Mouse (Mus musculus) limb, embryonic 10.5 days (tissue): ENCODE measurements around the gene Tor1a. TPM values are rescaled to one million over a fixed set of nuclear protein-coding genes. Genes with fewer than 3 reads are reported as not detected.
"Not testable (repeated sequence)": the region's sequence is repeated elsewhere in the genome, so short reads cannot be mapped to it uniquely, and the experiment has no call there.

Source experiments
- DNase-seq: peaks from one replicate; pipeline ENCODE4 v3.0.0-alpha.2; 2017; ENCODE audit warnings: low spot score
- H3K27ac ChIP-seq: fragments of 300-500 bp; sonication (generic); 2 replicates; pipeline ENCODE4 v1.5.1; 2016; ENCODE audit warnings: mild to moderate bottlenecking
- H3K27me3 ChIP-seq: fragments of 300-500 bp; sonication (generic); 2 replicates; pipeline ENCODE4 v1.6.1; 2016; ENCODE audit warnings: low read depth, mild to moderate bottlenecking; ENCODE audit not compliant: poor library complexity, severe bottlenecking
- H3K36me3 ChIP-seq: fragments of 300-500 bp; sonication (generic); 2 replicates; pipeline ENCODE4 v1.6.1; 2016; ENCODE audit warnings: mild to moderate bottlenecking, moderate library complexity
- H3K4me1 ChIP-seq: fragments of 300-500 bp; sonication (generic); 2 replicates; pipeline ENCODE4 v1.6.1; 2016
- H3K4me3 ChIP-seq: fragments of 300-500 bp; sonication (generic); 2 replicates; pipeline ENCODE4 v1.5.1; 2016; ENCODE audit warnings: mild to moderate bottlenecking, moderate library complexity
- H3K9me3 ChIP-seq: fragments of 300-500 bp; sonication (generic); replicated peaks from 2 replicates; pipeline ENCODE4 v1.6.1; 2016; ENCODE audit warnings: mild to moderate bottlenecking
- WGBS: fragments of 180-500 bp; shearing (Covaris S2); methylation state at CpG from one replicate; pipeline ENCODE4 v1.1.7; 2016; 5-methylcytosine and 5-hydroxymethylcytosine counted together
- polyA plus RNA-seq: library from polyadenylated mRNA; unstranded; fragments of >200 nt; fragmentation: Nextera tagmentation; extraction: Ambion mirVana; gene quantifications from 2 replicates; pipeline ENCODE4 v1.2.1, GENCODE M21; 2016

Gene Tor1a
- polyA plus RNA-seq, 1 experiment from 2014 or later, result 77.7 TPM

- Histone ChIP-seq H3K36me3 (peaks cover 21% of the 10 kb centered on the region), H3K4me1 (peaks cover 32% of the 10 kb centered on the region), H3K4me3 (peak overlapping the region; percentile 88), H3K27me3 (no peaks in the 10 kb centered on the region), H3K9me3 (no peaks in the 10 kb centered on the region), H3K27ac (no peak overlapping the region)
- DNase-seq, result no peak
- 56% methylated on average over 7 of the region's 7 CpGs for WGBS
Measured at GRCm38 (mm10) chr2:30983024-30983423, 15.3 kb upstream of the Tor1a start.

- H3K27me3 ChIP-seq, result no peaks in the 10 kb centered on the region
- peaks cover 32% of the 10 kb centered on the region for H3K4me1 ChIP-seq
- H3K36me3 ChIP-seq, result peaks cover 32% of the 10 kb centered on the region
- H3K27ac ChIP-seq, result peak within 1 kb of the TSS; percentile 77
- H3K9me3 ChIP-seq, result no peaks in the 10 kb centered on the region
- WGBS, result under 1% methylated on average over 66 of the region's 66 CpGs
- DNase-seq, result peak; percentile 98
- H3K4me3 ChIP-seq, result peak within 1 kb of the TSS; percentile 88
Measured at GRCm38 (mm10) chr2:30981790-30982513, 14.2 kb upstream of the Tor1a start, which contains the start of the genes BC005624 and Usp20. Gene BC005624, minus strand, starts transcription at chr2:30982201. Gene Usp20, plus strand, starts transcription at chr2:30982279.

DNA sequence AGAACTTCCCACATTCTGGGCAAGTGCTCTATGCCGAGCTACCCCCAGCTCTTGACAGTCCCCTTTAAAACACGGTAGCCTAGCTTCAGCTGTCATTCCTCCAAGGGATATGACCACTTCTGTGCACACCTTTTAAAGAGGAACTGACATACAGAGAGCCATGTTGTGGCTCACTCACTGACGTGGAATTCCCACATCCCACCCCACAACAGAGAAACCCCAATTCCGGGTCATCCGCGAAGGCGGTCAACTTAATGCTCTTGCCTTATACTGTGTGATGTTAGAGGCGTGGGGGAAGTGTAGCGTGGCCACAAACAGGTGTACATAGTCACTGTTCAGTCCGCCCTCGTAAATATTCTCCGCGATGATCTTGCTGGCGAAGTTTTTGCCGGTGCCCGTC lies 907 bp downstream of the Tor1a start:
- Histone ChIP-seq H3K9me3 (no peaks in the 10 kb centered on the region), H3K36me3 (peaks cover 65% of the 10 kb centered on the region), H3K27me3 (no peaks in the 10 kb centered on the region), H3K27ac (peak overlapping the region; percentile 87), H3K4me1 (peaks cover 27% of the 10 kb centered on the region), H3K4me3 (peak overlapping the region; percentile 80)
- no peak for DNase-seq
- 29% methylated on average over 16 of the region's 16 CpGs for WGBS

DNA sequence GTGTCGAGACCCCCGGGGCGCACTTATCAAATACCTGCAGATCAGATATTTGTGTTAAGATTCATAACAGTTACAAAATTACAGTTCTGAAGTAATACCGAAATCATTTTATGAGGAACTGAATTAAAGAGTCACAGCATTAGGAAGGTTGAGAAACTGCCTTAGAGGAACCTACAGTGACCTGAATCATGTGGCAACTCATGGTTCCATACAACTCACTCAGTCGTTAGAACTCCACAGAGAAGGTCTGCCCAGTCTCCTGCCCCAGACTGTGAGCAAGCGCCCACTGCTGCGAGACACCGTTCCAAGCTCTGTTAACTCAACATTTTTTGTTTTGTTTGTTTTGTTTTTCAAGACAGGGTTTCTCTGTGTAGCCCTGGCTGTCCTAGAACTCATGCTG lies 2.1 kb downstream of the Tor1a start:
- H3K9me3 ChIP-seq, result no peaks in the 10 kb centered on the region
- no peak for DNase-seq
- H3K27me3 ChIP-seq, result no peaks in the 10 kb centered on the region
- no peak overlapping the region for H3K4me3 ChIP-seq
- H3K36me3 ChIP-seq, result peaks cover 69% of the 10 kb centered on the region
- H3K27ac ChIP-seq, result no peak overlapping the region
- H3K4me1 ChIP-seq, result peaks cover 27% of the 10 kb centered on the region
- whole genome bisulfite sequencing, result 93% methylated on average over 8 of the region's 8 CpGs

DNA sequence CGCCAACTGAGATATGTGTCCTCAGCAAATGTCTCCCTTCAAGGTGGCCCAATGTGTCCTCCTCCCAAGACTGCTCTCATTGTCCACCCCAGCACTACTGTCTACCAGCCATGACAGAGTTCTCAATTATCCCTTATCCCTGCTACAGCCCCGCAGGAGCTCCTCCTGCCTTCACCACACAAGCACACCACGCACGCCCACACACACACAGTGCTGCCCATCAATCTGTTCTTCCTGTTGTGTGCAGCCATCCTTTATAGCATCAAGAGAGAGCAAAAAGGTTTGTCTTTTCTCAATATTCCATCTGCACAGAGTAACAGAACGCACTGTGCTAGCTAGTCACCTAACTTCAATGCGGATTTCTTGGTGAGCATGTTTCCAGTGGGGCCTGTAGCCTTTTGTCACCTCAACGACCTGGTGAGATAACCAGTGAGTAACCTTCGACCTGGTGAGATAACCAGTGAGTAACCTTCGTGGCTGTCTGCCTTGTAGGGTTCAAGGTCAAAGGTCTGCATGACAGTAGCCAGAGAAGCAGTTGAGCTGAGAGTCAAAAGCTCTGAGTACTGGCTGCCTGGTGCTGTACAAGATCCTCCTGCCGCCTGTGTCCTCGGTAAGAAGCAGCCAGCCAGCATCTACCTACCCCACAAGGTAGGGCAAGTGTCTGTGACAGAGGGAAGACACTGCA lies 5.0 kb downstream of the Tor1a start:
- H3K36me3 ChIP-seq, result peaks cover 87% of the 10 kb centered on the region
- no peak overlapping the region for H3K27ac ChIP-seq
- no peak overlapping the region for H3K4me3 ChIP-seq
- WGBS, result 91% methylated on average over 11 of the region's 11 CpGs
- H3K27me3 ChIP-seq, result no peaks in the 10 kb centered on the region
- DNase-seq, result no peak
- peaks cover 27% of the 10 kb centered on the region for H3K4me1 ChIP-seq
- no peaks in the 10 kb centered on the region for H3K9me3 ChIP-seq

GRCm38 (mm10) chr2:30959856-30960255 lies 7.9 kb downstream of the Tor1a start:
- DNase-seq, result no peak
- Histone ChIP-seq H3K36me3 (peaks cover 100% of the 10 kb centered on the region), H3K27ac (no peak overlapping the region), H3K4me1 (peaks cover 15% of the 10 kb centered on the region), H3K4me3 (no peak overlapping the region), H3K9me3 (no peaks in the 10 kb centered on the region), H3K27me3 (no peaks in the 10 kb centered on the region)
- 60% methylated on average over 5 of the region's 5 CpGs for WGBS

GRCm38 (mm10) chr2:30958726-30959125 lies 9.0 kb downstream of the Tor1a start:
- no peaks in the 10 kb centered on the region for H3K9me3 ChIP-seq
- H3K4me1 ChIP-seq, result peaks cover 21% of the 10 kb centered on the region
- H3K4me3 ChIP-seq, result no peak overlapping the region
- no peak overlapping the region for H3K27ac ChIP-seq
- H3K27me3 ChIP-seq, result no peaks in the 10 kb centered on the region
- WGBS, result 92% methylated on average over 14 of the region's 14 CpGs
- H3K36me3 ChIP-seq, result peaks cover 97% of the 10 kb centered on the region
- DNase-seq, result no peak

- Histone ChIP-seq H3K27ac (no peak overlapping the region), H3K36me3 (peaks cover 85% of the 10 kb centered on the region), H3K27me3 (no peaks in the 10 kb centered on the region), H3K4me3 (no peak overlapping the region), H3K4me1 (peaks cover 29% of the 10 kb centered on the region), H3K9me3 (no peaks in the 10 kb centered on the region)
- WGBS, result 89% methylated on average over 4 of the region's 4 CpGs
- no peak for DNase-seq
Measured at GRCm38 (mm10) chr2:30957511-30957910, 10.2 kb downstream of the Tor1a start.

DNA sequence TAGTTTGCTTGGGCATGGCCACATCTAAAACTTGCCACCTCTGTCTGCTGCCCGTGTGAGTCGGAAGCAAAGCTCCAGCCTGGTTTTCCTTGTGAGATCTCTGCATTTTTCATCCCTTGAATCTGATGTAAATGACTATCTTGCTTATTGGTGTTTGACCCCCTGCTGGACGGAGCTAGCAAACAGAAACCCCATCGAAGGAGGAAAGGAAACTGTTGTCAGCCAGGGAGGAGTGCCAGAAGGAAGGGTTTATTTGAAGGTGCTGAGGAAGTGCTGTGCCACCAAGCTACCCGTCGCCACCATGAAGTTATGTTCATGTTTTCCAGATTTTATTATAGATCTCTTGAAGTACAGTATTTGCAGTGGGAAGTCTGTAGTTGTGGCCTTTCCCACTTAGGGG lies 12.9 kb downstream of the Tor1a start:
- peak overlapping the region; percentile 93 for H3K4me3 ChIP-seq
- DNase-seq, result no peak
- H3K27me3 ChIP-seq, result no peaks in the 10 kb centered on the region
- peaks cover 58% of the 10 kb centered on the region for H3K36me3 ChIP-seq
- H3K4me1 ChIP-seq, result peaks cover 31% of the 10 kb centered on the region
- H3K27ac ChIP-seq, result no peak overlapping the region
- 71% methylated on average over 6 of the region's 6 CpGs for WGBS
- H3K9me3 ChIP-seq, result no peaks in the 10 kb centered on the region

- DNase-seq, result peak; percentile 92
- under 1% methylated on average over 60 of the region's 60 CpGs for WGBS
- Histone ChIP-seq H3K4me3 (peak within 1 kb of the TSS; percentile 93), H3K27me3 (no peaks in the 10 kb centered on the region), H3K4me1 (peaks cover 31% of the 10 kb centered on the region), H3K27ac (peak within 1 kb of the TSS; percentile 94), H3K9me3 (no peaks in the 10 kb centered on the region), H3K36me3 (peaks cover 40% of the 10 kb centered on the region)
Measured at GRCm38 (mm10) chr2:30952824-30953490, 14.8 kb downstream of the Tor1a start, which contains the start of gene Tor1b. Gene Tor1b, plus strand, starts transcription at chr2:30952959.

DNA sequence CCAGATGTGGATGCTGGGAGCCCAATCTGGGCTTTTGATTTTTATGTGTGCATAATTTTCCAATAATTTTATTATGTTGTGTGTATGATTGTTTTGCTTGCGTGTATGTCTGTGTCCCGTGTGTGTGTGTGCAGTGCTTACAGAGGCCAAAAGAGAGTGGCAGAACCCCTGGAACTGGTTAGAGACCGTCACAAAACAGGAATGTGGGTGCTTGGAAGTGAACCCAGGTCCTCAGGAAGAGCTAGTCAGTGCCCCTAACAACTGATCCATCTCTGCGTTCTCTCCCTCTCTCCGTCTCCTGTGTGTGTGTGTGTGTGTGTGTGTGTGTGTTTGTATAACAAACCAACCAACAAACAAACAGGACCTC lies 15.3 kb downstream of the Tor1a start:
- DNase-seq, result no peak
- peak overlapping the region; percentile 94 for H3K27ac ChIP-seq
- H3K4me3 ChIP-seq, result peak overlapping the region; percentile 93
- 26% methylated on average over 5 of the region's 5 CpGs for WGBS
- H3K27me3 ChIP-seq, result no peaks in the 10 kb centered on the region
- no peaks in the 10 kb centered on the region for H3K9me3 ChIP-seq
- H3K4me1 ChIP-seq, result peaks cover 31% of the 10 kb centered on the region
- H3K36me3 ChIP-seq, result peaks cover 35% of the 10 kb centered on the region

- Histone ChIP-seq H3K9me3 (no peaks in the 10 kb centered on the region), H3K27me3 (no peaks in the 10 kb centered on the region), H3K36me3 (no peaks in the 10 kb centered on the region), H3K4me1 (peaks cover 2% of the 10 kb centered on the region; the same call in 1 of the 2 replicates), H3K4me3 (peak overlapping the region; percentile 30), H3K27ac (no peak overlapping the region)
- peak; percentile 83 for DNase-seq
- 34% methylated on average over 16 of the region's 16 CpGs for whole genome bisulfite sequencing
Measured at GRCm38 (mm10) chr2:30942603-30943011, 25.1 kb downstream of the Tor1a start.

DNA sequence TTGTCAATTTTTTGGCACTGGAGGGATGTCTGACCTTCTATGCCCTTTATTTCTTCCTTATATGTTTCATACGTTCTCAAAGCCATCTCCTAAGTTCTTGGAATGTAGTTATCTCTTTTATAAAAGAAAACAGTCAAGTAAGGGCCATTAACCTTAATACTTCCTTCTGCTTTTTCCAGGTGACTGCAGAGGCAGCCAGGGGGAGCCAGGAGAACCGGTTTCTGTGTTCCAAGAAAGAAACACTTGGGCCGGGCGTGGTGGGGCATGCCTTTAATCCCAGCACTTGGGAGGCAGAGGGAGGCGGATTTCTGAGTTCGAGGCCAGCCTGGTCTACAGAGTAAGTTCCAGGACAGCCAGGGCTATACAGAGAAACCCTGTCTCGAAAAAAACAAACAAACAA lies 25.6 kb downstream of the Tor1a start:
- not testable (repeated sequence) for H3K4me1 ChIP-seq, H3K27me3 ChIP-seq, H3K27ac ChIP-seq, DNase-seq, H3K36me3 ChIP-seq, H3K4me3 ChIP-seq, H3K9me3 ChIP-seq
- WGBS, result 58% methylated on average over 7 of the region's 7 CpGs
